Mouse (Mus musculus): ENCODE measurements around the gene Fam172a.

GRCm38 (mm10) chr13:78180261-78180660, 478.4 kb downstream of the Fam172a start:
- no peak for TF ChIP-seq CTCF (conservative IDR thresholded peaks at IDR 0.05; ENCODE audit: insufficient read depth, insufficient read length, low read depth, low read length)
- no peak for TF ChIP-seq POLR2A (IDR thresholded peaks at IDR 0.05; ENCODE audit: low read depth, low read length)
